Mouse (Mus musculus) bone marrow, adult 2 months (tissue): Measurements from ENCODE around the gene Pa2g4.

Experiments
- CTCF ChIP-seq: fragments of 200-500 bp; IDR thresholded peaks from 2 replicates; pipeline ENCODE4 v1.5.1; 2011; ENCODE audit warnings: low read length, control low read depth; ENCODE audit not compliant: control insufficient read depth, insufficient read depth
- POLR2A ChIP-seq: fragments of 200-500 bp; IDR thresholded peaks from 2 replicates; pipeline ENCODE4 v1.6.1; 2011; ENCODE audit warnings: low read depth, mild to moderate bottlenecking, control low read depth, low read length, borderline replicate concordance; ENCODE audit not compliant: control insufficient read depth

DNA sequence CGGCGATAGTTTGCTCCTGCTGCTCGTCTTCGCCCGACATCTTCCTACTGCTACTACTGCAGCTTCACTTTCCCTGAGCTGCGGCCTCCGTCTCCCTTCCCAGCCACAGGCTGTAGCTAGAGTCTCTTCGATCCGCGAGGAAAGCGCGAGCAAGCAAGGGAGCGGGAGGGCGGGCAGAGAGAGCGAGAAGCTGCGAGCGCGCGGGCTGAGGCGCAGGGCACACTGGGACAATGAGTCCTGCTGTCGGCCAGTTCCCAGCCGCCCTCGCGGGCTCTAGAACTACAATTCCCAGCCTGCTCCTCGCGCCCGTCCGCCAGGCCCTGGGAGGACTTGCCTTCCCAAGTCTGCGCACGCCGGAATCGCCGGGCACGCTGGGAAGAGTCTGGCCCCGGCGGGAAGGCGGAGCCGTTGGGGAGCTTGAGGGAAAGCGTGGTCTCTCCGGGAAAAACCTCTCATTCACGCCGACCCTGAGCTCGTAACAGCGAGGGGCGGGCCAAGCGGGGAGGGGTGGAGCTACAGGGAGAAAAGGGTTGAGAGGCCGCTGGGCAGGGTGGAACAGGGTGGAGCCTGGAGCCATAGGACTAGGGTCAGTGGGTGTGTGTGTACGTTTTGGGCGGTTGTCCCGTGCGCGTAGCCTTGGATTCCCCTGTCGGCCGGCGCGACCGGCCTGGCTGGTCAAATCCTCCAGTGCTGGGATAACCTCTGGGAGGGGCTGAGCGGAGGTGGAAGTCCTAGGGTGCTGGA lies at the start of gene Pa2g4:
- TF ChIP-seq POLR2A (peak; percentile 66; the same call in 1 of the 2 replicates), CTCF (no peak; the same call in 1 of the 2 replicates)
